Mouse (Mus musculus): ENCODE results near the gene Itga10.

Itga10 gene

GRCm38 (mm10) chr3:96645018-96645649 lies at the start of gene Itga10:
TSS of gene Itga10 (plus strand) at chr3:96645584.
- in situ Hi-C loops (cut with MboI, MseI) = no loop called here

- in situ Hi-C loops (cut with MboI, MseI) = no loop called here
Measured at GRCm38 (mm10) chr3:96595661-96596060, 49.7 kb upstream of the Itga10 start.

GRCm38 (mm10) chr3:96596228-96596707 lies 49.1 kb upstream of the Itga10 start, which contains the start of gene Ankrd34a:
TSS of gene Ankrd34a (plus strand) at chr3:96596636.
- in situ Hi-C loops (cut with MboI, MseI) = no loop called here

- in situ Hi-C loops (cut with MboI, MseI) = no loop called here
Measured at GRCm38 (mm10) chr3:96596855-96597254, 48.5 kb upstream of the Itga10 start.

- in situ Hi-C loops (cut with MboI, MseI) = no loop called here
Measured at GRCm38 (mm10) chr3:96597435-96597891, 47.9 kb upstream of the Itga10 start.

GRCm38 (mm10) chr3:96598156-96599068 lies 47.0 kb upstream of the Itga10 start:
- in situ Hi-C loops (cut with MboI, MseI) = no loop called here

- in situ Hi-C loops (cut with MboI, MseI) = no loop called here
Measured at GRCm38 (mm10) chr3:96599069-96599393, 46.4 kb upstream of the Itga10 start.

- in situ Hi-C loops (cut with MboI, MseI) = no loop called here
Measured at GRCm38 (mm10) chr3:96599411-96599810, 46.0 kb upstream of the Itga10 start.

GRCm38 (mm10) chr3:96600639-96601250 lies 44.6 kb upstream of the Itga10 start, which contains the start of gene Lix1l:
TSS of gene Lix1l (plus strand) at chr3:96601149.
- in situ Hi-C loops (cut with MboI, MseI) = loop anchor here (10.0 kb wide), 1 partner anchor 606 kb away; the partner anchor contains the start of gene Plekho1

- in situ Hi-C loops (cut with MboI, MseI) = loop anchor here (10.0 kb wide), 1 partner anchor 607 kb away; the partner anchor contains the start of gene Plekho1
Measured at GRCm38 (mm10) chr3:96601251-96601787, 44.1 kb upstream of the Itga10 start.

GRCm38 (mm10) chr3:96601941-96602703 lies 43.3 kb upstream of the Itga10 start:
- in situ Hi-C loops (cut with MboI, MseI) = loop anchor here (10.0 kb wide), 1 partner anchor 607 kb away; the partner anchor contains the start of gene Plekho1

- in situ Hi-C loops (cut with MboI, MseI) = loop anchor here (10.0 kb wide), 1 partner anchor 608 kb away; the partner anchor contains the start of gene Plekho1
Measured at GRCm38 (mm10) chr3:96602704-96603084, 42.7 kb upstream of the Itga10 start.

GRCm38 (mm10) chr3:96603311-96603710 lies 42.1 kb upstream of the Itga10 start:
- in situ Hi-C loops (cut with MboI, MseI) = loop anchor here (10.0 kb wide), 1 partner anchor 609 kb away; the partner anchor contains the start of gene Plekho1

GRCm38 (mm10) chr3:96606007-96606406 lies 39.4 kb upstream of the Itga10 start:
- in situ Hi-C loops (cut with MboI, MseI) = loop anchor here (10.0 kb wide), 1 partner anchor 611 kb away; the partner anchor contains the start of gene Plekho1

GRCm38 (mm10) chr3:96606618-96607017 lies 38.8 kb upstream of the Itga10 start:
- in situ Hi-C loops (cut with MboI, MseI) = loop anchor here (10.0 kb wide), 1 partner anchor 612 kb away; the partner anchor contains the start of gene Plekho1

GRCm38 (mm10) chr3:96617941-96618340 lies 27.4 kb upstream of the Itga10 start:
- in situ Hi-C loops (cut with MboI, MseI) = no loop called here

GRCm38 (mm10) chr3:96623201-96623600 lies 22.2 kb upstream of the Itga10 start:
- in situ Hi-C loops (cut with MboI, MseI) = loop anchor here (5.0 kb wide), 1 partner anchor 81 kb away; no protein-coding TSS in a partner anchor

GRCm38 (mm10) chr3:96629729-96630600 lies 15.4 kb upstream of the Itga10 start, which contains the start of gene Rbm8a:
TSS of gene Rbm8a (plus strand) at chr3:96629933.
- in situ Hi-C loops (cut with MboI, MseI) = no loop called here

- in situ Hi-C loops (cut with MboI, MseI) = no loop called here
Measured at GRCm38 (mm10) chr3:96632058-96632457, 13.3 kb upstream of the Itga10 start.
